ENCODE assay signal across 9 mouse cellular contexts in genomic region chr11:60222085-60222468, GRCm38 (mm10). TPM values are rescaled to one million over a fixed set of nuclear protein-coding genes. Genes with fewer than 3 reads are reported as not detected.
DNase-seq lines count a peak whose midpoint lies in the region; ATAC-seq and TF ChIP-seq lines count a peak whose summit lies in the region.
"Had no signal": no experiment of that assay in that cellular context is flagged by ENCODE, and none has a peak within 500 bp of the region (broad histone marks: within the 10 kb centered on the region; RNA-seq: fewer than 3 reads in every experiment).

No protein-coding gene starts in this region.

- H3K9ac ChIP-seq in kidney, embryonic 15.5 days = 0 out of 2 replicates have a peak overlapping the region, but pooled peaks have one; percentile 46
- no peak overlapping the region for H3K9ac ChIP-seq in hindbrain, postnatal 0 days (replicated peaks; ENCODE audit: low read length)
- H3K9ac ChIP-seq in midbrain, embryonic 16.5 days (ENCODE audit: low read depth, low read length) = no peak overlapping the region

- no peak for TF ChIP-seq POLR2A in cortical plate, adult 2 months (IDR thresholded peaks at IDR 0.05; ENCODE audit: extremely low read depth, insufficient read depth, low read length)

- no peak for TF ChIP-seq CTCF in cortical plate, adult 2 months (IDR thresholded peaks at IDR 0.05; ENCODE audit: extremely low read depth, insufficient read depth, low read length)
- TF ChIP-seq CTCF in hindbrain, postnatal 0 days (IDR thresholded peaks at IDR 0.05; ENCODE audit: low read depth) = no peak

- H3K27ac ChIP-seq in kidney, embryonic 15.5 days = no peak overlapping the region
- H3K27ac ChIP-seq in cortical plate, adult 2 months (ENCODE audit: insufficient read depth, low read length) = no peak overlapping the region
- H3K27ac ChIP-seq in hindbrain, postnatal 0 days = peak overlapping the region; percentile 73; the same call in 1 of the 2 replicates
- no peak overlapping the region for H3K27ac ChIP-seq in midbrain, embryonic 16.5 days (ENCODE audit: low read length)

- H3K27me3 ChIP-seq in kidney, embryonic 15.5 days = no peaks in the 10 kb centered on the region
- no peaks in the 10 kb centered on the region for H3K27me3 ChIP-seq in hindbrain, postnatal 0 days (ENCODE audit: insufficient read depth, low read length)
- H3K27me3 ChIP-seq in midbrain, embryonic 16.5 days (ENCODE audit: control insufficient read depth, insufficient read depth, low read depth, low read length) = no peaks in the 10 kb centered on the region
- H3K27me3 ChIP-seq: Patski had no signal

- 56% methylated on average over 3 of the region's 3 CpGs for WGBS in kidney, embryonic 15.5 days
- 47% methylated on average over 3 of the region's 3 CpGs for WGBS in hindbrain, postnatal 0 days
- WGBS in midbrain, embryonic 16.5 days = 63% methylated on average over 3 of the region's 3 CpGs

- H3K4me2 ChIP-seq in kidney, embryonic 15.5 days = peak overlapping the region; percentile 89
- peak overlapping the region; percentile 57 for H3K4me2 ChIP-seq in hindbrain, postnatal 0 days (ENCODE audit: low read depth, low read length)
- H3K4me2 ChIP-seq in midbrain, embryonic 16.5 days (ENCODE audit: low read length) = peak overlapping the region; percentile 73

- no peak for ATAC-seq in kidney, embryonic 15.5 days (replicated peaks; ENCODE audit: low FRiP score)
- no peak for ATAC-seq in hindbrain, postnatal 0 days
- ATAC-seq in midbrain, embryonic 16.5 days = no peak
- no peak for ATAC-seq in frontal cortex, adult (ENCODE audit: low TSS enrichment)
- ATAC-seq: Patski had no signal

- no peaks in the 10 kb centered on the region for H3K9me3 ChIP-seq in kidney, embryonic 15.5 days (replicated peaks)
- H3K9me3 ChIP-seq in hindbrain, postnatal 0 days (ENCODE audit: low read length) = no peaks in the 10 kb centered on the region
- H3K9me3 ChIP-seq in midbrain, embryonic 16.5 days (replicated peaks; ENCODE audit: control insufficient read depth, low read length, poor library complexity, severe bottlenecking) = no peaks in the 10 kb centered on the region

- H3K4me1 ChIP-seq in kidney, embryonic 15.5 days = peaks cover 52% of the 10 kb centered on the region
- H3K4me1 ChIP-seq in cortical plate, adult 2 months (ENCODE audit: control insufficient read depth, insufficient read depth, low read length) = no peaks in the 10 kb centered on the region; the same call in 1 of the 2 replicates
- peaks cover 11% of the 10 kb centered on the region for H3K4me1 ChIP-seq in hindbrain, postnatal 0 days (ENCODE audit: insufficient read depth, low read length)
- H3K4me1 ChIP-seq in midbrain, embryonic 16.5 days (ENCODE audit: control insufficient read depth, insufficient read depth, low read length) = peaks cover 12% of the 10 kb centered on the region

- no peak for DNase-seq in kidney, adult 8-10 months
- DNase-seq in hindbrain, postnatal 0 days (ENCODE audit: low spot score) = no peak
- no peak for DNase-seq in adrenal gland, adult 18-20 months (ENCODE audit: low spot score in 2 of 2)
- no peak for DNase-seq in urinary bladder, postnatal 14 days (ENCODE audit: low spot score)

- peaks cover 14% of the 10 kb centered on the region for H3K36me3 ChIP-seq in kidney, embryonic 15.5 days
- H3K36me3 ChIP-seq in hindbrain, postnatal 0 days (ENCODE audit: insufficient read depth, low read length) = no peaks in the 10 kb centered on the region
- no peaks in the 10 kb centered on the region for H3K36me3 ChIP-seq in midbrain, embryonic 16.5 days (ENCODE audit: control insufficient read depth, insufficient read depth, low read length)

- peak overlapping the region; percentile 47 for H3K4me3 ChIP-seq in kidney, embryonic 15.5 days (replicated peaks)
- peak overlapping the region; percentile 30 for H3K4me3 ChIP-seq in cortical plate, adult 2 months (ENCODE audit: insufficient read depth, low read length)
- peak overlapping the region; percentile 23 for H3K4me3 ChIP-seq in hindbrain, postnatal 0 days (ENCODE audit: low read length)
- peak overlapping the region; percentile 31 for H3K4me3 ChIP-seq in midbrain, embryonic 16.5 days (ENCODE audit: low read depth, low read length)

RNA-seq across cellular contexts. Expression of gene Srebf1, which starts 0.3 kb away (rescaled TPM):
- 56.3 and 60.0 TPM in 2 replicates for polyA plus RNA-seq in kidney, embryonic 15.5 days (2015; fragmentation: Nextera tagmentation; extraction: Ambion mirVana)
- 51.2 and 56.7 TPM in 2 replicates for polyA plus RNA-seq in cortical plate, adult 2 months (2012; rRNA removed)
- total RNA-seq in hindbrain, postnatal 0 days (2014; rRNA removed) = 163 and 169 TPM in 2 replicates
- 50.6 and 59.5 TPM in 2 replicates for polyA plus RNA-seq in hindbrain, postnatal 0 days (2015; fragmentation: Nextera tagmentation; extraction: Ambion mirVana)
- 31.9 and 34.1 TPM in 2 replicates for polyA plus RNA-seq in midbrain, embryonic 16.5 days (2015; fragmentation: Nextera tagmentation; extraction: Ambion mirVana)
- total RNA-seq in adrenal gland, adult 18-20 months (2021) = 100 to 1,000 TPM; 141 to 185 TPM
